Mouse (Mus musculus) limb, embryonic 14.5 days (tissue): ENCODE measurements around the gene Pfn1. TPM values are rescaled to one million over a fixed set of nuclear protein-coding genes. Genes with fewer than 3 reads are reported as not detected.

Source experiments
- ATAC-seq: fragments of 200-750 bp; cut with Nextera tagmentation; 2 replicates; pipeline ENCODE4 v1.8.0; 2017; ENCODE audit warnings: low read depth, moderate number of reproducible peaks, moderate TSS enrichment; ENCODE audit not compliant: low FRiP score
- DNase-seq: peaks from one replicate; pipeline ENCODE4 v3.0.0-alpha.2; 2015; ENCODE audit warnings: low spot score
- H3K27ac ChIP-seq: fragments of 300-500 bp; sonication (generic); replicated peaks from 2 replicates; pipeline ENCODE4 v1.5.1; 2014; ENCODE audit warnings: low read depth, mild to moderate bottlenecking, low read length, moderate library complexity, mixed read lengths
- H3K27me3 ChIP-seq: fragments of 300-500 bp; sonication (generic); 2 replicates; pipeline ENCODE4 v1.6.1; 2014; ENCODE audit warnings: low read length, mixed read lengths; ENCODE audit not compliant: control insufficient read depth, insufficient read depth
- H3K36me3 ChIP-seq: fragments of 300-500 bp; sonication (generic); 2 replicates; pipeline ENCODE4 v1.6.1; 2014; ENCODE audit warnings: mild to moderate bottlenecking, low read length, moderate library complexity, mixed read lengths; ENCODE audit not compliant: control insufficient read depth, insufficient read depth
- H3K4me1 ChIP-seq: fragments of 300-500 bp; sonication (generic); 2 replicates; pipeline ENCODE4 v1.6.1; 2014; ENCODE audit warnings: antibody characterized with exemption, low read length, mixed read lengths; ENCODE audit not compliant: control insufficient read depth, insufficient read depth
- H3K4me2 ChIP-seq: fragments of 300-500 bp; sonication (generic); replicated peaks from 2 replicates; pipeline ENCODE4 v1.6.1; 2014; ENCODE audit warnings: low read depth, mild to moderate bottlenecking, low read length, moderate library complexity; ENCODE audit not compliant: severe bottlenecking
- H3K4me3 ChIP-seq: fragments of 300-500 bp; sonication (generic); replicated peaks from 2 replicates; pipeline ENCODE4 v1.5.1; 2014; ENCODE audit warnings: low read length
- H3K9ac ChIP-seq: fragments of 300-500 bp; sonication (generic); 2 replicates; pipeline ENCODE4 v1.6.1; 2014; ENCODE audit warnings: mild to moderate bottlenecking, low read depth, low read length, moderate library complexity; ENCODE audit not compliant: severe bottlenecking
- H3K9me3 ChIP-seq: fragments of 300-500 bp; sonication (generic); 2 replicates; pipeline ENCODE4 v1.6.1; 2016; ENCODE audit warnings: low read length; ENCODE audit not compliant: control insufficient read depth
- POLR2A ChIP-seq: fragments of 200-500 bp; IDR thresholded peaks from 2 replicates; pipeline ENCODE4 v1.8.0; 2012; ENCODE audit warnings: inconsistent platforms, mild to moderate bottlenecking, moderate library complexity, borderline replicate concordance; ENCODE audit not compliant: insufficient read depth, insufficient read length; ENCODE audit errors: extremely low read depth
- WGBS: fragments of 180-500 bp; shearing (Covaris S2); extraction: QIAGEN DNeasy Blood & Tissue Kit; methylation state at CpG from one replicate; pipeline ENCODE4 v1.1.7; 2014; 5-methylcytosine and 5-hydroxymethylcytosine counted together
- polyA plus RNA-seq, 2 experiments: library from polyadenylated mRNA; depleted of rRNA in 1 of 2; stranded (reverse) in 1 of 2; unstranded in 1 of 2; fragments of >200 nt; fragmentation: Nextera tagmentation in 1 of 2; extraction: Ambion mirVana in 1 of 2; gene quantifications; 2 replicates each; pipeline versions ENCODE4 v1.2.1 to v1.2.3; 2012 to 2014

Gene Pfn1
- polyA plus RNA-seq, 2 experiments, result 946 to 1,675 TPM

DNA sequence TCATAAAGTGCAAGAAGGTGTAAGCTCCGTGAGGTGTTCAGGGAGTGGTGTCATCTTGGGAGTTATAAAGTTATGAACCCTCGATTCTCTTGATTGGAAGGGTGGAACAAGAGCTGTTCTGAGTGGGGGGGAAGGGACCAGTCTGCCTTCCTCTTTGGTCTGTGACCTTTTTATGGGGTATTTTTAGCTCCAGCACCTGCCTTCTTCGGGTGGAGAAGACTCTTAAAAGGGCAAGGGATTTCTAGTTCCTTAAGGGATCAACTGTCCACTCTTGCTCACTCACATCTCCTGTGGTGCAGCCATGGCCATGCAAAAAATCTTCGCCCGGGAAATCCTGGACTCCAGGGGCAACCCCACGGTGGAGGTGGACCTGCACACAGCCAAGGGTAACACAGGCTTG lies 3.1 kb upstream of the Pfn1 start:
- H3K4me2 ChIP-seq, result peak overlapping the region; percentile 97; the same call in 1 of the 2 replicates

DNA sequence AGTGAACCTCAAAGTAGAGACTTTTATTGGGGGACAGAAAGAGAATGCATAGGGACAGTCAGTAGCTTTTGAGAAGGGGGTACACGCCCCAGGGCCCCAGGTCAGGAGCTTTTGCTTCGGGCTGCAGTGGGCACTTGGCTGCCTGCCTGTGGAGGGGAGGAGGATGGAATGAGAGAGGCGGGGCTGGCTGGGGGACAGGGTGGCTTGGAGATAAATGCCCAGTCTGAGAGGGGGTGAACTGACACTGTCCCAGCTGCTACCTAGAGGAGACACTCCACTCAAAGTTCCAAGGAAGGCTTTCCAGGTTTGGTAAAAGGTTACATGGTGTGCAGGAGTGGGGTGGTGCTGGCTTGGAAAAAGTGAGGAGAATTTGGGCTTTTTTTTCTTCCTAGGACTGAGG lies 2.5 kb upstream of the Pfn1 start, which contains the start of gene Eno3:
Gene Eno3, plus strand, starts transcription at position 239 of the 400 bp plus-strand sequence.
- Histone ChIP-seq H3K9me3 (no peaks in the 10 kb centered on the region), H3K36me3 (peaks cover 20% of the 10 kb centered on the region), H3K4me3 (peak within 1 kb of the TSS; percentile 100), H3K9ac (peak within 1 kb of the TSS; percentile 96), H3K4me2 (peak within 1 kb of the TSS; percentile 97), H3K27ac (peak within 1 kb of the TSS; percentile 97), H3K4me1 (peaks cover 23% of the 10 kb centered on the region), H3K27me3 (no peaks in the 10 kb centered on the region)
- 14% methylated on average over 3 of the region's 3 CpGs for WGBS
- ATAC-seq (no peak), DNase-seq (peak; percentile 20)
- no peak for TF ChIP-seq POLR2A

More for the DNA sequence above, 3.1 kb upstream of the Pfn1 start:
- TF ChIP-seq POLR2A, result no peak
- 0 out of 2 replicates have a peak overlapping the region, but pooled peaks have one; percentile 5 for H3K9ac ChIP-seq
- no peak for DNase-seq
- H3K4me1 ChIP-seq, result peaks cover 22% of the 10 kb centered on the region
- peak overlapping the region; percentile 97; the same call in 1 of the 2 replicates for H3K27ac ChIP-seq
- no peaks in the 10 kb centered on the region for H3K27me3 ChIP-seq
- peaks cover 20% of the 10 kb centered on the region for H3K36me3 ChIP-seq
- 45% methylated on average over 6 of the region's 6 CpGs for WGBS
- no peak overlapping the region for H3K4me3 ChIP-seq
- no peak for ATAC-seq
- no peaks in the 10 kb centered on the region for H3K9me3 ChIP-seq

DNA sequence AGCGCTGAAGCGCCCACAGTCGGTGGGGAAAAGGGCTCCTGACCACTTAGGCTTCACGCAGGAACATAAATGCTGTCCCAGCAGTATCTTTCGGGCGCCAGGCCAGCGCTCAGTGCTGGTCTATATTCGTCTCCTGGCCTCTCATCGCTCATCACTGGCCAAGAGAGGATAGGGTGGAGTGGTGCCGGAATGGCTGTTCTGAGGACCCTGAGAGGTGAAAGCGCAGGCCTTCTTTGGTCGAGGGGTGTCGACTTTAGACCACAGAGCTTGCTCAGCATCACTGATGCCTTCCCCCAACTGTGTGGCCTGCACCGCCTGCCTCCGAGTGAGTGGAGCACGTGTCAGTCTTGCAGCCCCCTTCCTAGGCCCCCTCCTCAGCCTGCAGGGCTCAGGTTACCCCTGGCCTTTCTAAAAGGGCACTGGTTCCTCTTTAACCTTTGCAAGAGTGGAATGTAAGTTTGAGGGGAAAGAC lies 2.0 kb upstream of the Pfn1 start:
- no peak for TF ChIP-seq POLR2A
- Histone ChIP-seq H3K9me3 (no peaks in the 10 kb centered on the region), H3K4me1 (peaks cover 23% of the 10 kb centered on the region), H3K4me3 (peak overlapping the region; percentile 100), H3K36me3 (peaks cover 23% of the 10 kb centered on the region), H3K27ac (peak overlapping the region; percentile 97), H3K4me2 (peak overlapping the region; percentile 97), H3K27me3 (no peaks in the 10 kb centered on the region), H3K9ac (peak overlapping the region; percentile 96)
- 11% methylated on average over 16 of the region's 16 CpGs for WGBS
- DNase-seq (peak; percentile 49), ATAC-seq (peak; percentile 31; the same call in 1 of the 2 replicates)

DNA sequence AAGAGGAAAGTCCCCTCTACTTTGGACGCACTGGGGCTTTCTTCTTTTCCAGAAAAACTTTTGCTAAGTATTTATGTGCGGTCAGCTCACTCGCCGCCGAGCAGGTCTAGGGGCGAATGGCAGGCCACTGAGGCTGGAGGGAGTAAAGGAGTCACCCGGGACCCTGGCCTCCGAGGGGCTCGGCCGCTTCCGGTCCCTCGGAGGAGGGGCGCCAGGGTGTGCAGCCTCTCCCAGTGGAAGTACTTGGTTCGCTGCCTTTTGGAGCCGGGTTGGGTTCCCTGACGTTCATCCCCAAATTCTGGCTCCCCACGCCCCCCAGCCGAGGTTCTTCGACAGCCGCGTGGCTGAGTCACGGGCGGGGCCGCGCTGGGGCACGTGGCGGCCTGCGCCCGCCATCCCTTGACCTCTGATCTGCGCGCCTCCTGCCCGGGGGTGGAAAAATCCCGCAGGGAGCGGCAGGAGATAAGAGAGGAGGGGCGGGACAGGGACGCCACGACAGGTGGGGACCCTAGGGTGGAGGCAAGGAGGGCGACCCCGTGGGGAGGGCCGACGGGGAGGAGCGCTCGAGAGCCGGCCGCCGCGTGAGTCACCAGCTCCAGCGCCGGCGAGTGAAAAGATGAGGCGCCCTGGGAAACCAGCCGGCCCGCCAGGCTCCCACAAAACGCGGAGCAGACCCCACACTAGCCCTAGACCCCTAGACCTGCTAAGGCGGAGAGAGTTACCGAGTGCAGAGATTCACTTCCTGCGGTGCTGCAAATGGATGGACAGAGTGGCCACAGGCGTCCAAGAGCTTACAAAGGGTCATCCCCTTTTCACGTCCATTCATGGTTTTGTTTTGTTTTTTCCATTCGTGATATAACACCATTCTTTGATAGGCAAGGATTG lies 1.4 kb upstream of the Pfn1 start:
- Histone ChIP-seq H3K36me3 (peaks cover 29% of the 10 kb centered on the region), H3K9me3 (no peaks in the 10 kb centered on the region), H3K4me3 (peak overlapping the region; percentile 100), H3K27ac (peak overlapping the region; percentile 97), H3K9ac (peak overlapping the region; percentile 96), H3K4me2 (peak overlapping the region; percentile 97), H3K4me1 (peaks cover 24% of the 10 kb centered on the region), H3K27me3 (no peaks in the 10 kb centered on the region)
- under 1% methylated on average over 60 of the region's 61 CpGs for WGBS
- peak; percentile 31; the same call in 1 of the 2 replicates for TF ChIP-seq POLR2A
- peak; percentile 16 for ATAC-seq
- DNase-seq, result peak; percentile 64

DNA sequence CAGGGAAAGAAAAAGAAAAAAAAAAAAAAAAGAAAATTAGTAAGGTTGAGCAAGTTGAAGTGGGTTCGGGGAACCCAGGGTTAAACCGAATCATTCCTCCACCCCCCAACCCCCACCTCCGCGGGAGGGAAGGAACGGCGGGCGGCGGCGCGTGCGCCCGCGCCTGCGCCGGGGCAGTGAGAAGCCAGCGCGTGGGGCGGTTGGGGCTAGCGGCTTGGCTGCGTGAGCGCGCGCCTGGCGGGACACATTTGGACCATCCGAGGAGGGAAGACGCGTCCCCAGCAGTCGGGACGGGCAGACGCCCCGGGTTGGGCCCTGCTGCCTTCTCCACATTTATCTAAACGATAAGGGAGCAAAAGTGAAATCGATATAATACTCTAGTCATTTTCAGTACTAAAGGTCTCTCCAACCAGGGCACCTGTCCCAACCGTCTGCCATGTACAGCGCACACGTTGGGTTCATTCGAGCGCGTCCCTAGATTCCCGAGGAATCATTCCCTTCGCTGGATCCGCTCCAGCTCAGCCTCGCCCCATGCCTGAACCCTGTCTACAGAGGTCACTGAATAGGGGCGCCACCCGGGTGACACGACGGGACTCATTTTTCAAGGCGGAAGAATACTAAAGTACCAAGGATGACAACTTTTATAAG lies 603 bp upstream of the Pfn1 start:
- H3K9ac ChIP-seq, result peak overlapping the region; percentile 96
- DNase-seq (peak; percentile 90), ATAC-seq (peak; percentile 68)
- peak overlapping the region; percentile 100 for H3K4me3 ChIP-seq
- peak overlapping the region; percentile 97 for H3K4me2 ChIP-seq
- no peaks in the 10 kb centered on the region for H3K9me3 ChIP-seq
- H3K36me3 ChIP-seq, result peaks cover 31% of the 10 kb centered on the region
- H3K27me3 ChIP-seq, result no peaks in the 10 kb centered on the region
- peak overlapping the region; percentile 97 for H3K27ac ChIP-seq
- H3K4me1 ChIP-seq, result peaks cover 26% of the 10 kb centered on the region
- peak; percentile 76; the same call in 1 of the 2 replicates for TF ChIP-seq POLR2A
- WGBS, result under 1% methylated on average over 48 of the region's 48 CpGs
